Mouse (Mus musculus): ENCODE results near the gene 1700012B09Rik. TPM values are rescaled to one million over a fixed set of nuclear protein-coding genes. Genes with fewer than 3 reads are reported as not detected.
A peak's percentile ranks its signal among the peaks of the same experiment; 100 is the strongest.

1700012B09Rik gene
- not detected in 2 replicates for polyA plus RNA-seq (2015; fragmentation: Nextera tagmentation; extraction: Ambion mirVana)

DNA sequence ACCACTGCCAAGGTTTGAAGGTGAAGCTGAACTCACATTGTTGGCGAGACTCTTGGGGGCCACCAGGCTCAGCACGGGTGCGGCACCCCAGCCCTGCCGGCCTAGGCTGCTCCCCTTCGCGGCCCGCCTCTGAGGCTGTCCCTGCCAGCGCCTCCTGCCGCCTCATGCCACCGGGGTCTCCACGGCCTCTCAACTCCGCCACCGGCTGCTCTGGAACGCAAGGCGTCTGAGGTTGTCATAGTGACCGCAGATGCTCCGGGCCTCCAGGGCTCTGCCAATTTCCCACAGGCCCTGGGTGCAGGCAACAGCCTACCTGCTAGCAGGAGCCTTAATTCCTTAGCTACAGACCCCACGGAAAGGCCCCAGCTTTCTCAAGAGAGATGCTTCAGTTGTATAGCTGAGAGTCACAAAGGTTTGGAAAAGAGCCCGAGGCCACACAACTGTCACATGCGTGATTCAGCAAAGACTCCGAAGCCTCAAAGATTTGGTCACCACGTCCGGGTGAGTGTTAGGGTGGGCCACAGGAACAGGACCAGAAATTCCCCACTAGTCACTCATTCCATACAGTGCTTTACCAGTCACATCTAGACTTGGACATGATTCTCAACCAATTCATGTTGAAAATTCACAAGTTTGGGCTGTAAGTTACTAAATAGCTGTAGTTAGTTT, at the start of gene 1700012B09Rik:
TSS of gene 1700012B09Rik (minus strand) at position 228 of the 669 bp plus-strand sequence.
- ATAC-seq (ENCODE audit: insufficient read depth, low FRiP score), result no peak
- H3K27ac ChIP-seq (ENCODE audit: low read length), result no peak within 1 kb of the TSS
- H3K36me3 ChIP-seq (ENCODE audit: control insufficient read depth, insufficient read depth, low read length), result no peaks in the 10 kb centered on the region
- H3K4me3 ChIP-seq (replicated peaks; ENCODE audit: low read length), result no peak within 1 kb of the TSS
- H3K4me2 ChIP-seq (ENCODE audit: low read depth, low read length), result no peak within 1 kb of the TSS
- H3K4me1 ChIP-seq (ENCODE audit: control insufficient read depth, insufficient read depth, low read length), result no peaks in the 10 kb centered on the region
- WGBS, result 22% methylated on average over 23 of the region's 23 CpGs
- no peaks in the 10 kb centered on the region for H3K9me3 ChIP-seq (replicated peaks; ENCODE audit: control insufficient read depth, low read length)
- peaks cover 10% of the 10 kb centered on the region; the same call in 1 of the 2 replicates for H3K27me3 ChIP-seq (ENCODE audit: control insufficient read depth, insufficient read depth, low read length)
- no peak within 1 kb of the TSS for H3K9ac ChIP-seq (ENCODE audit: low read length)

DNA sequence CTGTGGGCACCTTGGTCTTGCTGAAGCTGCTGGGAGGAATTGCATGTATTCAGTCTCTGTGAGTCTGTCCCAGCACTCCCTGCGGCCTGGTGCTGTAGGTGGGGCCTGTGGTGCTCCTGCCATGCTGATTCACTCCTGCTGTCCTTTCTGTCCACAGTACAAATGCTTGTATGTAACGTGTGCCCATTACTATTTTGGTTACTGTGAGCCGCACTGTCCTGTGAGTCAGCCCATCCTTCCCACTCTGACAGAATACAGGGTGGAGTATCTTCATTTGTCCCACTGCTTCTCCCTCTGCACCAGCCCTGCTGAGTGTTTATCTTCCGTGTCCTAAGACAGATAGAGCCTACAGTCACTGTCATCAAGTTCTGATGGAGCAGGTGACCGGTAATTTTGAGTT, 39.3 kb upstream of the 1700012B09Rik start:
- H3K27ac ChIP-seq (ENCODE audit: low read length), result no peak overlapping the region
- WGBS, result 88% methylated on average over 5 of the region's 5 CpGs
- H3K9me3 ChIP-seq (replicated peaks; ENCODE audit: control insufficient read depth, low read length), result no peaks in the 10 kb centered on the region
- H3K4me2 ChIP-seq (ENCODE audit: low read depth, low read length), result no peak overlapping the region
- H3K27me3 ChIP-seq (ENCODE audit: control insufficient read depth, insufficient read depth, low read length), result no peaks in the 10 kb centered on the region
- H3K9ac ChIP-seq (ENCODE audit: low read length), result no peak overlapping the region
- no peak for ATAC-seq (ENCODE audit: insufficient read depth, low FRiP score)
- no peaks in the 10 kb centered on the region for H3K4me1 ChIP-seq (ENCODE audit: control insufficient read depth, insufficient read depth, low read length)
- H3K4me3 ChIP-seq (replicated peaks; ENCODE audit: low read length), result no peak overlapping the region
- peaks cover 18% of the 10 kb centered on the region for H3K36me3 ChIP-seq (ENCODE audit: control insufficient read depth, insufficient read depth, low read length)

DNA sequence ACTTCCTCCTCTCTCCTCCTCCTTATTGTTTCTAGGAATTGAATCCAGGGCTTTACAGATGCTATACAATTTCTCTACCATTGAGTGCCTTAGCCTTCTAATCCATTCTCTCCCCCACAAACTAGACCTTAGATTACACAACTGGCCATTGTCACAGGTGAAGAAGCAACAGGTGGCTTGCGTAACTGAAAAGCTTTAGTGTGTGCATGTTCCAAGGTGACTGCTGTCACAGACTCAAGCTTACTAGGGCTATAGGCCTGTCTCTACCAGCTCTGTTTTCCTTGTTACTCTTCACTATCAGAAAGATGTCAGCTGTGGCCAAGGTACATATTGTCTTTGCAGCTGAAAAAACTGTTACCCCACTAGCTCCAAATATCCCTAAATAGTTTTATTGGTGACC, 36.0 kb upstream of the 1700012B09Rik start:
- H3K4me3 ChIP-seq (replicated peaks; ENCODE audit: low read length), result no peak overlapping the region
- WGBS, result 90% methylated on average over 1 of the region's 1 CpGs
- H3K4me1 ChIP-seq (ENCODE audit: control insufficient read depth, insufficient read depth, low read length), result no peaks in the 10 kb centered on the region
- no peak for ATAC-seq (ENCODE audit: insufficient read depth, low FRiP score)
- H3K9ac ChIP-seq (ENCODE audit: low read length), result no peak overlapping the region
- H3K27me3 ChIP-seq (ENCODE audit: control insufficient read depth, insufficient read depth, low read length), result no peaks in the 10 kb centered on the region
- H3K9me3 ChIP-seq (replicated peaks; ENCODE audit: control insufficient read depth, low read length), result no peaks in the 10 kb centered on the region
- H3K36me3 ChIP-seq (ENCODE audit: control insufficient read depth, insufficient read depth, low read length), result peaks cover 15% of the 10 kb centered on the region; the same call in 1 of the 2 replicates
- H3K27ac ChIP-seq (ENCODE audit: low read length), result no peak overlapping the region
- H3K4me2 ChIP-seq (ENCODE audit: low read depth, low read length), result no peak overlapping the region

DNA sequence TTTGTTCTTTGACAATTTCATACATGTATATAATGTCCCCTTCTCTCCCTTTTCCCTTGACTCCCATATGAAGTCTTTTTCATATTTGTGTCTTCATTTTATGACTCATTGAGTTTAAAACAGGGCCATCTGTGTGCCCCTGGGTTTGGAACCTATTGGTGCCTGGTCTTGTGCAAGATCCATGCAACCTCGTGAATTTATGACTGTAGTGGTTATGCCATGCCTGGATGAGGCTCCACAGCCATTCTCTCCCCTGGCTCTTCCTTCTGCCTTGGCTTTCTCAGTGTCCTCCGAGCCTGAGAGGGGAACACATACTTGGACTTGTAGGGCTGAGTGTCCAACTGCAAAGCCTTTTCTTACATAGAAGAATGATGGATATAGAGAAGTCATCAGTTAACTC, 34.9 kb upstream of the 1700012B09Rik start:
- Histone ChIP-seq H3K36me3 (ENCODE audit: control insufficient read depth, insufficient read depth, low read length) (peaks cover 15% of the 10 kb centered on the region; the same call in 1 of the 2 replicates), H3K4me2 (ENCODE audit: low read depth, low read length) (no peak overlapping the region), H3K27me3 (ENCODE audit: control insufficient read depth, insufficient read depth, low read length) (no peaks in the 10 kb centered on the region), H3K4me3 (replicated peaks; ENCODE audit: low read length) (no peak overlapping the region), H3K4me1 (ENCODE audit: control insufficient read depth, insufficient read depth, low read length) (no peaks in the 10 kb centered on the region), H3K27ac (ENCODE audit: low read length) (no peak overlapping the region), H3K9me3 (replicated peaks; ENCODE audit: control insufficient read depth, low read length) (no peaks in the 10 kb centered on the region), H3K9ac (ENCODE audit: low read length) (no peak overlapping the region)
- ATAC-seq (ENCODE audit: insufficient read depth, low FRiP score), result no peak
- 83% methylated on average over 2 of the region's 2 CpGs for WGBS

DNA sequence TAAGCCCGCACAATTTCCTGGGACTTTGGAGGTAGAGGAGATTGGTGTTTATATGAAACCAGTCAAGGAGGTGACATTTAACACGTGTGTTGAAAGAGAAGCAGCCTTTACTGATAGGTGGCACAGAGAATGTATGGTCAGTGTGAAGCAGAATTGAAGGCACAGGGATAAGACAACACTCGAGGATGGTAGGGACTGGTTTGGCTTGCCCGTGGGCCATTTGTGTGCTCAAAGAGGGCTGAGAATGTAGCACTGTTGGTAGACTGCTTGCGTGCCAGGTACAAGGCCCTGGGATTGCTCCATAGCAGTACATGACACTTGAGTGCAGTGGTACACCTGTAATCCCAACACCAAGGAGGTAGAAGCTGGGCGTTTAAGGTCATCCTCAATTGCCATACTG, 16.5 kb upstream of the 1700012B09Rik start:
- Histone ChIP-seq H3K9me3 (replicated peaks; ENCODE audit: control insufficient read depth, low read length) (no peaks in the 10 kb centered on the region), H3K4me3 (replicated peaks; ENCODE audit: low read length) (no peak overlapping the region), H3K27me3 (ENCODE audit: control insufficient read depth, insufficient read depth, low read length) (no peaks in the 10 kb centered on the region), H3K4me1 (ENCODE audit: control insufficient read depth, insufficient read depth, low read length) (0 out of 2 replicates have a peak, but pooled peaks cover 4% of the 10 kb centered on the region), H3K27ac (ENCODE audit: low read length) (no peak overlapping the region), H3K36me3 (ENCODE audit: control insufficient read depth, insufficient read depth, low read length) (peaks cover 4% of the 10 kb centered on the region; the same call in 1 of the 2 replicates), H3K9ac (ENCODE audit: low read length) (no peak overlapping the region), H3K4me2 (ENCODE audit: low read depth, low read length) (no peak overlapping the region)
- no peak for ATAC-seq (ENCODE audit: insufficient read depth, low FRiP score)
- WGBS, result 86% methylated on average over 6 of the region's 6 CpGs

DNA sequence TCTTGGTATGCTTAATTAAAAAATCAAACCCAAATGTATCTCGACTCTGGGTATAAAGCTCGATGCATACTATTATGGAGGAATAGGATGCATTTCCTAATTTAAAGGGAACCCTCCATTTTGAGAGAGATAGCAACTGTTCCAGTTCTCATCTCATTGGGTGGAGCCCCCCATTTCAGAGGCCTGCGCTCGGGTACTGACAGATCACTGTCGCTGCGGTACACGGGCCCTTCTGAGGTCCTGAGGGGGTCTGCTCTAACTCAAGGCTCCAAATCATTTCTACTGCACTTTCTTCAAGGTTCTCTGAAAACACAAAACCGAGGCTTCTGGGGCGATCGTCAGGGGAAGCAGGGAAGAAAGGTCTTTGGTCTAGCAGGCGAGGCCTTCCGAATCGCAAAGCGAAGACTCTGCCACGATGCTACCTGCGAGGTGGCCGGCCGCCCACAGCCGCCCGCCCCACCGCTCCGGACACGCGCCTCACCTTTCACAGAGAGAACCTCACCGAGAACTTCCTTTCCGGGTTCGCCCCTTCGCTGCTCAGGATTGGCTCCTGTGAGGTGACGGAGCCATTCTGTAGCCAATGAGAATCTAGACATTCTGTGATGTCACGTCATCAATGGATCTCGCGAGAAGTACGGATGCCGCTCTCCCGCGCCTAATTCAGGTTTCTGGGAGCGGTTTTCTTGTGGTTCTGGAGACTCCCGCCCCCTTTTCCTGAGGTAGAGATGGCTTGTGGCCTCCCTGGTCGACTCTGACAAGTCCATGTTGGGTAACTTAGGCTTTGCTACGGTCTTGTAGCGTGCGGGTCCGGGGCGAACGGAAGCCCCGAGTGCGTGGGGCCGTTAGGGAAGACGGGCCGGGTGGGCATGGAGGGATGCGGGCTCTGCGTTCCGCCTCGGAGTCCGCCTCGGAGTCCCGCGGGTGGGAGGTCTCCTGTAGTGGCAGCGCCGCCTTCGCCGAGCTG, 13.5 kb upstream of the 1700012B09Rik start, which contains the start of the genes Mre11a and Ankrd49:
TSS of gene Mre11a (plus strand) at position 616 of the 964 bp plus-strand sequence.
TSS of gene Ankrd49 (minus strand) at position 818 of the 964 bp plus-strand sequence.
- Histone ChIP-seq H3K4me2 (ENCODE audit: low read depth, low read length) (peak within 1 kb of the TSS; percentile 90), H3K9me3 (replicated peaks; ENCODE audit: control insufficient read depth, low read length) (no peaks in the 10 kb centered on the region), H3K9ac (ENCODE audit: low read length) (peak within 1 kb of the TSS; percentile 84), H3K4me1 (ENCODE audit: control insufficient read depth, insufficient read depth, low read length) (0 out of 2 replicates have a peak, but pooled peaks cover 4% of the 10 kb centered on the region), H3K27me3 (ENCODE audit: control insufficient read depth, insufficient read depth, low read length) (no peaks in the 10 kb centered on the region), H3K4me3 (replicated peaks; ENCODE audit: low read length) (peak within 1 kb of the TSS; percentile 66), H3K36me3 (ENCODE audit: control insufficient read depth, insufficient read depth, low read length) (0 out of 2 replicates have a peak, but pooled peaks cover 4% of the 10 kb centered on the region), H3K27ac (ENCODE audit: low read length) (peak within 1 kb of the TSS; percentile 98)
- WGBS, result under 1% methylated on average over 62 of the region's 62 CpGs
- ATAC-seq (ENCODE audit: insufficient read depth, low FRiP score), result peak; percentile 99

DNA sequence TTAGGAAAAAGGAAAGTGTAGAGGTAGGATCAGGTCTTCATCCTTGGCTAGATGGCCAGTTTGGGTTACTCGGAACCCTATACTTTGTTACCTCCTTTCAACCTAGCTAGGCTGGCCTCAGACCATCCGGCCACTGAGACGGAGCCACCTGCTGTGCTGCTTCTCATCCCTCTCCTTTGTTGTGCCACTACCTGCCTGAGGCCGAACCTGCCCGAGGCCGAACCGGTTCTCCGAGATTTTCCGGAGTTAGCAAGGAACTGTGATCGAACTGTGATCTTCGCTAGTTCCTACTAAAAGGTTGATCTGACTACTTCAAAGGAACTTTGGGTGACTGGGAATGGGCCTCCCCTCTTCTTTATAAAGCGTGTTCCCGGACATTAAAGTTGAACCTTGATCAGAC, 7.5 kb upstream of the 1700012B09Rik start:
- H3K4me1 ChIP-seq (ENCODE audit: control insufficient read depth, insufficient read depth, low read length), result no peaks in the 10 kb centered on the region
- H3K9me3 ChIP-seq (replicated peaks; ENCODE audit: control insufficient read depth, low read length), result no peaks in the 10 kb centered on the region
- no peak overlapping the region for H3K4me3 ChIP-seq (replicated peaks; ENCODE audit: low read length)
- 0 out of 2 replicates have a peak, but pooled peaks cover 4% of the 10 kb centered on the region for H3K36me3 ChIP-seq (ENCODE audit: control insufficient read depth, insufficient read depth, low read length)
- H3K4me2 ChIP-seq (ENCODE audit: low read depth, low read length), result 0 out of 2 replicates have a peak overlapping the region, but pooled peaks have one; percentile 9
- H3K27ac ChIP-seq (ENCODE audit: low read length), result 0 out of 2 replicates have a peak overlapping the region, but pooled peaks have one; percentile 14
- WGBS, result 39% methylated on average over 13 of the region's 13 CpGs
- H3K27me3 ChIP-seq (ENCODE audit: control insufficient read depth, insufficient read depth, low read length), result no peaks in the 10 kb centered on the region
- no peak overlapping the region for H3K9ac ChIP-seq (ENCODE audit: low read length)
- ATAC-seq (ENCODE audit: insufficient read depth, low FRiP score), result no peak

DNA sequence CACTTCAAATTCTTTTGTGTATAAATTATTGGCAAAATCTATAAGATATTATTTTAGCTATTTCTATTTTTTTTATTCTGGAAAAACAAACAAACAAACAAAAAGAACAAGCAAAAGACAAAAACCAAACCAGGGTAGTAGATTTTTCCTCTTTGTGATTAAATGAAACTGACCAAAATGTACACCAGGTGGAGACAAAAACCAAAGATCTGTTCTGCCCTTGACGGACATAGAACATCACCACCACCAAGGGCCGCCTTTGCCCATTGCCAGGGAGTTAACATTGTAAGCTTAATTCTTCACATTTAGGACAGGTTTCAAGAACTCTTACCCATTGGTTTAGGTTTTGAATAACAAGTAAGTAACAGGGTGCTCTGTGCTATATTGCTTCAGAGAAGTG, 3.0 kb upstream of the 1700012B09Rik start:
- Histone ChIP-seq H3K9ac (ENCODE audit: low read length) (no peak overlapping the region), H3K4me3 (replicated peaks; ENCODE audit: low read length) (no peak overlapping the region), H3K4me2 (ENCODE audit: low read depth, low read length) (no peak overlapping the region), H3K36me3 (ENCODE audit: control insufficient read depth, insufficient read depth, low read length) (no peaks in the 10 kb centered on the region), H3K27me3 (ENCODE audit: control insufficient read depth, insufficient read depth, low read length) (peaks cover 10% of the 10 kb centered on the region; the same call in 1 of the 2 replicates), H3K9me3 (replicated peaks; ENCODE audit: control insufficient read depth, low read length) (no peaks in the 10 kb centered on the region), H3K27ac (ENCODE audit: low read length) (no peak overlapping the region), H3K4me1 (ENCODE audit: control insufficient read depth, insufficient read depth, low read length) (no peaks in the 10 kb centered on the region)
- 31% methylated on average over 2 of the region's 2 CpGs for WGBS
- no peak for ATAC-seq (ENCODE audit: insufficient read depth, low FRiP score)
